Mouse (Mus musculus): ENCODE results near the gene Pard3. TPM values are rescaled to one million over a fixed set of nuclear protein-coding genes. Genes with fewer than 3 reads are reported as not detected.
A peak's percentile ranks its signal among the peaks of the same experiment; 100 is the strongest.

Gene Pard3
- polyA plus RNA-seq, 1 experiment from 2014 or later = 17.3 TPM

DNA sequence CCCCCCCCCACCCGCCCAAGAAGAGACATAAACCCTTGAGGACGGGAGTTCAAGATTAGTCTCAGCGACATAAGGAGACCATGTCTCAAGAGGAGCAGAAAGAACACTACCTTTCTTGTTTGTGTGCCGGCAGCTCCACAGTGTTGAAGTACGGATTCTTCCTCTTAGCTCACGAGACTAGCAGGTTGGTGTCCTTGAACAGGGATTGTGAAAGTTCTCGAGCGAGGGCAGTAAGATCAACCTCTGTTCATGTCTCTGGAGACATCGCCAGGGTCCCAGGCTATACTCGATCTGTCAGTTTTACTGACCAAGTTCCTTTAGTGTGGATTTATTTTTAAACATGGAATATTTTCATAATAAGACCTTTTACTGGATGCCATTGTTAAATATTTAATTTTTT lies 224.1 kb downstream of the Pard3 start:
- H3K4me1 ChIP-seq (ENCODE audit: control insufficient read depth, insufficient read depth, low read length) = 0 out of 2 replicates have a peak, but pooled peaks cover 3% of the 10 kb centered on the region
- H3K27ac ChIP-seq (ENCODE audit: low read length) = no peak overlapping the region
- H3K9me3 ChIP-seq (ENCODE audit: control insufficient read depth, low read length) = no peaks in the 10 kb centered on the region
- H3K27me3 ChIP-seq (replicated peaks; ENCODE audit: control insufficient read depth, insufficient read depth, low read length) = no peaks in the 10 kb centered on the region
- no peaks in the 10 kb centered on the region for H3K36me3 ChIP-seq (ENCODE audit: control insufficient read depth, insufficient read depth, low read length)
- no peak overlapping the region for H3K9ac ChIP-seq (ENCODE audit: low read depth, low read length)
- no peak overlapping the region for H3K4me3 ChIP-seq (ENCODE audit: low read length)
- ATAC-seq = no peak
- H3K4me2 ChIP-seq (ENCODE audit: low read depth, low read length) = no peak overlapping the region
- 81% methylated on average over 10 of the region's 10 CpGs for WGBS

DNA sequence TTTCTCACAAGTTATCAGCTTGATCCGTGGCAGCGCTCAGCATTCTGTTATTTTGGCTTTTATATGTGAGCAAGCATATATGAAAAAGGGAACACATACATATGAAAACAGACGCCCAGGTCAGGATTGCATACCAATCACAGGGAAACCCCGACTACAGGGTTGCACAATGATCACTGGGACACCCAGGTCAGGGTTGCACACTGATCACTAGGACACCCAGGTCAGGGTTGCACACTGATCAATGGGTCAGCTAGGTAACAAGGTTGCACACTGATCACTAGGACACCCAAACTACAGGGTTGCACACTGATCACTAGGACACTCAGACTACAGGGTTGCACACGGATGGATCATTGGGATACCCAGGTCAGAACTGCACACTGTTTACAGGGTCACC lies 228.6 kb downstream of the Pard3 start:
- Histone ChIP-seq H3K9ac (ENCODE audit: low read depth, low read length) (no peak overlapping the region), H3K27ac (ENCODE audit: low read length) (no peak overlapping the region), H3K4me3 (ENCODE audit: low read length) (no peak overlapping the region), H3K27me3 (replicated peaks; ENCODE audit: control insufficient read depth, insufficient read depth, low read length) (no peaks in the 10 kb centered on the region), H3K9me3 (ENCODE audit: control insufficient read depth, low read length) (no peaks in the 10 kb centered on the region), H3K36me3 (ENCODE audit: control insufficient read depth, insufficient read depth, low read length) (no peaks in the 10 kb centered on the region), H3K4me1 (ENCODE audit: control insufficient read depth, insufficient read depth, low read length) (peaks cover 3% of the 10 kb centered on the region; the same call in 1 of the 2 replicates), H3K4me2 (ENCODE audit: low read depth, low read length) (no peak overlapping the region)
- no peak for ATAC-seq
- WGBS = 91% methylated on average over 5 of the region's 5 CpGs

DNA sequence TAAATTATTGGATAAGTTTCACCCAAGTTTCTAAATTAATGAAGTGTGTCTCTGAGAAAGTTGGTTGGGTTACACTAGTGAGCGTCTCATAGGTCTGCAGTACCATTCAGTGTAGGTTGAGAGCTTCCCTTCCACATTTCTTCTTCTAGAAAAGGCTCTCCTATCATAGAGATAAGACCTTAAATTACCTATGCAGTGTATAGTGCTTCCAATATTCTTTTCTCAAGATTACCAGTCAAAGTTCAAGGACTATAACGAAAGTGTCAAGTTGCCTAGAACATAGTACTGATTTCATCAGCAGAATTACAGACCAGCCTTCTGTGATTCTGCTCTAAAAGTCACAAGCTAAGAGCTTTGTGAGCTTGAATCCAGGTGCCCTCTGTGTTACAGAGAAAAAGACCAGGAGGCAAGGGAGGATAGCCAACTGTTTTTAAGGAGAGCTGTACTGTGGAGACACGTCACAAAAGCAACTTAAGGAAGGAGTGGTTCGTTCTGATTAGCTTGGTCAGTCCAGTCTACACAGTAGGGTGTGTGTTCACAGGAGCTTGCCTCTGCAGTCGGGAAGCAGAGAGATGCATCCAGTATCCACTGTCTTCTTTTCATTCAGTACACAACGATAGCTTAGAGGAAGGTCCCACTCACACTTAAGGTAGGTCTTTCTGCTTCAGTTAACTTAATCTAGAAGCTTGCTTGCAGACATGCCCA lies 229.5 kb downstream of the Pard3 start:
- peaks cover 3% of the 10 kb centered on the region; the same call in 1 of the 2 replicates for H3K4me1 ChIP-seq (ENCODE audit: control insufficient read depth, insufficient read depth, low read length)
- no peaks in the 10 kb centered on the region for H3K9me3 ChIP-seq (ENCODE audit: control insufficient read depth, low read length)
- H3K4me3 ChIP-seq (ENCODE audit: low read length) = no peak overlapping the region
- no peaks in the 10 kb centered on the region for H3K27me3 ChIP-seq (replicated peaks; ENCODE audit: control insufficient read depth, insufficient read depth, low read length)
- H3K4me2 ChIP-seq (ENCODE audit: low read depth, low read length) = no peak overlapping the region
- no peaks in the 10 kb centered on the region for H3K36me3 ChIP-seq (ENCODE audit: control insufficient read depth, insufficient read depth, low read length)
- WGBS = 74% methylated on average over 6 of the region's 6 CpGs
- H3K9ac ChIP-seq (ENCODE audit: low read depth, low read length) = no peak overlapping the region
- peak; percentile 88 for ATAC-seq
- peak overlapping the region; percentile 13 for H3K27ac ChIP-seq (ENCODE audit: low read length)

DNA sequence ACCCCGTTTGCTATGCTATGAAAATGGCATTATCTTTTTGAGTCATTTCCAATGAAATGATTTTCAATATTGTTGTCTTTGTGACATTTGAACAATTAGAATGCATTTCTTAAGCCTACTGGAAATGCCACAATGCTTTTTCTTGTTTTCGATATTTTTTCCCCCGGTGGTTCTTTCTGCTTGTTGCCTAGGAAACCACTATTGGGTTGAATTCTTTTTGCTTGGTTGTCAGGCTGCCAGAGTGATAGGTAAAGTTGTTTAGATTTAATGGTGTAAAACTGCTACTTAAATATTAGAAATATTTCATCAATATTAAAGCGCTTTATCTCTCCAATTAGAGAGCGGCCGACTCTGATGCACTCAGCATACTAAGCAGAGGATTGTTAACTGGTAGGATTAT lies 230.4 kb downstream of the Pard3 start:
- Histone ChIP-seq H3K36me3 (ENCODE audit: control insufficient read depth, insufficient read depth, low read length) (no peaks in the 10 kb centered on the region), H3K4me3 (ENCODE audit: low read length) (no peak overlapping the region), H3K9me3 (ENCODE audit: control insufficient read depth, low read length) (no peaks in the 10 kb centered on the region), H3K27ac (ENCODE audit: low read length) (no peak overlapping the region), H3K9ac (ENCODE audit: low read depth, low read length) (no peak overlapping the region), H3K4me2 (ENCODE audit: low read depth, low read length) (no peak overlapping the region), H3K27me3 (replicated peaks; ENCODE audit: control insufficient read depth, insufficient read depth, low read length) (no peaks in the 10 kb centered on the region), H3K4me1 (ENCODE audit: control insufficient read depth, insufficient read depth, low read length) (peaks cover 3% of the 10 kb centered on the region; the same call in 1 of the 2 replicates)
- WGBS = 86% methylated on average over 6 of the region's 6 CpGs
- no peak for ATAC-seq

DNA sequence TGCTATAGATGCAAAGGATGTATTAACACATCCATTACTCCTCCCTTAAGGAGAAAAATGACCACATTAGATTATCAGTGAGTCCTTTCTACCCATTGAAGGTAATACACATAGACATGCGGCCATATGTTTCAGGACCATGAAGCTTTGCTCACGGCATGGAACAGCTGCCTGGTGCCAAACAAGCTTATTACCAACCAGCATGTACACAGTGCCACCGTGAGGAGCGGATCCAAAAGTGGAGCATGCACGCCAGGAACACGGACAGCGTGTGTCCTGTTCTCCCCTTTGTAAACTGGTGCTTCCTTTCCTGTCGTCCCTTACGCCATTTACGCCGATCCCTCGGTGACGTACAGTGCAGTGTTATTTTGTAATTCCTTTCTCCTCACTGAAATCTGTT lies 232.2 kb downstream of the Pard3 start:
- 92% methylated on average over 13 of the region's 13 CpGs for WGBS
- Histone ChIP-seq H3K4me1 (ENCODE audit: control insufficient read depth, insufficient read depth, low read length) (peaks cover 3% of the 10 kb centered on the region; the same call in 1 of the 2 replicates), H3K9me3 (ENCODE audit: control insufficient read depth, low read length) (no peaks in the 10 kb centered on the region), H3K36me3 (ENCODE audit: control insufficient read depth, insufficient read depth, low read length) (no peaks in the 10 kb centered on the region), H3K9ac (ENCODE audit: low read depth, low read length) (no peak overlapping the region), H3K4me2 (ENCODE audit: low read depth, low read length) (no peak overlapping the region), H3K4me3 (ENCODE audit: low read length) (no peak overlapping the region), H3K27ac (ENCODE audit: low read length) (no peak overlapping the region), H3K27me3 (replicated peaks; ENCODE audit: control insufficient read depth, insufficient read depth, low read length) (no peaks in the 10 kb centered on the region)
- no peak for ATAC-seq

DNA sequence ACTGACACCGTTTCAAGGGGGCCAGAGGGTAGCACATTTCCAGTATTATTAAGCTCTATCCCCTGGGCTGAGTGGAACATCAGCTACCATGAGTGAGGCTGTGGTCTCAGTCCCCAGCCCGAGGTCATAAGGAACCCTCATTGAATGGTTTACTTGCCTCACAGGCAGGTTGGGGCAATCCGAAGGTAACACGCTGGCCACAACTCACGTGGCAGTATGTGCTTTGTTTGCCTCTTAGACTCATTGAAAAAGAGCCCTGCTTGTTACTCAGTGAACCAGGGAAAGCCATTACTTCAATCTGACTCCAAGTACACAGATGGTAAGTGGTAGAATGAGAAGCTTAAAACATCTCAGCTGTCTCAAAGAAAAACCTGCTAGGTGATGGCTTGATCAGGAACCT lies 236.8 kb downstream of the Pard3 start:
- no peak overlapping the region for H3K4me2 ChIP-seq (ENCODE audit: low read depth, low read length)
- no peaks in the 10 kb centered on the region for H3K27me3 ChIP-seq (replicated peaks; ENCODE audit: control insufficient read depth, insufficient read depth, low read length)
- no peaks in the 10 kb centered on the region; the same call in 1 of the 2 replicates for H3K4me1 ChIP-seq (ENCODE audit: control insufficient read depth, insufficient read depth, low read length)
- ATAC-seq = no peak
- no peaks in the 10 kb centered on the region for H3K36me3 ChIP-seq (ENCODE audit: control insufficient read depth, insufficient read depth, low read length)
- no peaks in the 10 kb centered on the region for H3K9me3 ChIP-seq (ENCODE audit: control insufficient read depth, low read length)
- no peak overlapping the region for H3K27ac ChIP-seq (ENCODE audit: low read length)
- H3K4me3 ChIP-seq (ENCODE audit: low read length) = no peak overlapping the region
- H3K9ac ChIP-seq (ENCODE audit: low read depth, low read length) = no peak overlapping the region
- 90% methylated on average over 5 of the region's 5 CpGs for WGBS

DNA sequence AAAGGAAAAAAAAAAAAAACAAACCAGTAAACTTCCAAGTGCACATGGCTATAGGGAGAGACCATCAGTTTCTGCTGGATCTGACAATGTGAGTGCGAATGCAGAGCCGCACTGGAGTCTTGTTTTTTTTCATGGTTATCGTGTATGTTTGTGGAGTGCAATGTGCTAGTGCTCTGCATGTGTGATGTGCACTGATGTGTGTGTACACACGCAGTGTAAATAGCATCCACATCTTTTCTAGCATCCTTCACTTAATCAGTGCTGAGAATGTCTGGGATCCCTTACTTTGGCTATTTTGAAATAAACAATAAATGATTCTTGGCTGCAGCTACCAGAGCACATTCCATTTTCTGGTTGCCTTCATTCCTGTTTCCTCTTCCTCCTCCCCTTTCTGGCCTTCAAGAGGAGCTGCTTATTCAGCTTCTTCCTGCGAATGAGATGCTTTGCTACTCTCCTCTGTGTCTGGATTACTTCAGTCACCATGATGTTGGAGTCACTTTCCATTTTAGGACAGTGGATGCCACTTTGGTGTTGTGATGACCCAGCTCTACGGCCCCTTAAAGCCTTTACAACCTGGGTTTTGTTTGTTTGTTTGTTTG lies 239.3 kb downstream of the Pard3 start:
- Histone ChIP-seq H3K4me2 (ENCODE audit: low read depth, low read length) (no peak overlapping the region), H3K4me3 (ENCODE audit: low read length) (no peak overlapping the region), H3K27me3 (replicated peaks; ENCODE audit: control insufficient read depth, insufficient read depth, low read length) (no peaks in the 10 kb centered on the region), H3K9ac (ENCODE audit: low read depth, low read length) (no peak overlapping the region), H3K36me3 (ENCODE audit: control insufficient read depth, insufficient read depth, low read length) (no peaks in the 10 kb centered on the region), H3K9me3 (ENCODE audit: control insufficient read depth, low read length) (no peaks in the 10 kb centered on the region), H3K27ac (ENCODE audit: low read length) (no peak overlapping the region), H3K4me1 (ENCODE audit: control insufficient read depth, insufficient read depth, low read length) (no peaks in the 10 kb centered on the region; the same call in 1 of the 2 replicates)
- 62% methylated on average over 6 of the region's 6 CpGs for WGBS
- 0 out of 2 replicates have a peak, but pooled peaks have one; percentile 36 for ATAC-seq

DNA sequence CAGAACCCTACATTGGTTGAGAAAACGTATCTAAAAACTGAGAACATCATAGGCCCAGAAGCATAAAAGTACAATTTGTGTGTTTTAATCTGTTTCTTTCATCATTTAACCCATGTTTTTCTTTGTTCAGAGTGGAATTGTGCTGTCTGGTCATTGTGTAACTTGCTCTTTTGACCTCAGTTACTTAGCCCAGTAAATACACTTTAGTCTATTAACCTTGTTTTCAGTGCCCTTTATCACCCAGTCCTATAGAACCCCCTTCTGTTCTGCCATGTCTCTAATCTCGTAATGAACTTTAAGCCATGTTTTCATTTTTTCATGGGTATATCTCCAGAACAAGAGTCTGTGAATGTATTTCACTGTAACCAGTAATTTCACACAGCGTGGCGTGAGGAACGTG lies 243.3 kb downstream of the Pard3 start:
- no peaks in the 10 kb centered on the region; the same call in 1 of the 2 replicates for H3K4me1 ChIP-seq (ENCODE audit: control insufficient read depth, insufficient read depth, low read length)
- H3K27ac ChIP-seq (ENCODE audit: low read length) = no peak overlapping the region
- no peak overlapping the region for H3K4me3 ChIP-seq (ENCODE audit: low read length)
- H3K27me3 ChIP-seq (replicated peaks; ENCODE audit: control insufficient read depth, insufficient read depth, low read length) = no peaks in the 10 kb centered on the region
- no peak overlapping the region for H3K9ac ChIP-seq (ENCODE audit: low read depth, low read length)
- H3K36me3 ChIP-seq (ENCODE audit: control insufficient read depth, insufficient read depth, low read length) = no peaks in the 10 kb centered on the region
- peak; percentile 33; the same call in 1 of the 2 replicates for ATAC-seq
- H3K9me3 ChIP-seq (ENCODE audit: control insufficient read depth, low read length) = no peaks in the 10 kb centered on the region
- 67% methylated on average over 5 of the region's 5 CpGs for WGBS
- H3K4me2 ChIP-seq (ENCODE audit: low read depth, low read length) = no peak overlapping the region

DNA sequence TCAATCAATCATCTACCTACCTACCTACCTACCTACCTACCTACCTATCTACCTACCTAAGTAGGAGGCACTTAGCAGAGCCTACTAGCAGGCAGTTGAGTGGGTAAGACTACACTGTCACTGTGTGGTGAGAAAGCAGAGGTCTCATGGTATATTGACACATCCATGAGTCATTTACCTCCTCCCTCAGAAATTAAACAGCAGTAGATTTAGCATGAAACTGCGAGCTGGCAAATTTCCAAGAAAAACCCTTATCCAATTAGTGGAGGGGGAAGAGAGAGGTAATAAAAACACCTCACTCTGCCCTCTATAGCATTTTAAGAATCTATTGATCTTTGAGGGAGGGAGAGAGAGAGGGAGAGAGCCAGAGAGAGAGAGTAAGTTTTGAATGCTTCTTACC lies 245.7 kb downstream of the Pard3 start:
- H3K9me3 ChIP-seq (ENCODE audit: control insufficient read depth, low read length) = no peaks in the 10 kb centered on the region

More for the DNA sequence above, 245.7 kb downstream of the Pard3 start:
- 62% methylated on average over 1 of the region's 1 CpGs for WGBS
- Histone ChIP-seq H3K4me3 (ENCODE audit: low read length) (no peak overlapping the region), H3K9ac (ENCODE audit: low read depth, low read length) (no peak overlapping the region), H3K4me1 (ENCODE audit: control insufficient read depth, insufficient read depth, low read length) (no peaks in the 10 kb centered on the region), H3K4me2 (ENCODE audit: low read depth, low read length) (no peak overlapping the region), H3K27ac (ENCODE audit: low read length) (no peak overlapping the region), H3K27me3 (replicated peaks; ENCODE audit: control insufficient read depth, insufficient read depth, low read length) (no peaks in the 10 kb centered on the region), H3K36me3 (ENCODE audit: control insufficient read depth, insufficient read depth, low read length) (no peaks in the 10 kb centered on the region)
- peak; percentile 90 for ATAC-seq

Data from intestine, embryonic 16.5 days (tissue).